Mouse (Mus musculus): ENCODE data around the gene Epb41l1.

DNA sequence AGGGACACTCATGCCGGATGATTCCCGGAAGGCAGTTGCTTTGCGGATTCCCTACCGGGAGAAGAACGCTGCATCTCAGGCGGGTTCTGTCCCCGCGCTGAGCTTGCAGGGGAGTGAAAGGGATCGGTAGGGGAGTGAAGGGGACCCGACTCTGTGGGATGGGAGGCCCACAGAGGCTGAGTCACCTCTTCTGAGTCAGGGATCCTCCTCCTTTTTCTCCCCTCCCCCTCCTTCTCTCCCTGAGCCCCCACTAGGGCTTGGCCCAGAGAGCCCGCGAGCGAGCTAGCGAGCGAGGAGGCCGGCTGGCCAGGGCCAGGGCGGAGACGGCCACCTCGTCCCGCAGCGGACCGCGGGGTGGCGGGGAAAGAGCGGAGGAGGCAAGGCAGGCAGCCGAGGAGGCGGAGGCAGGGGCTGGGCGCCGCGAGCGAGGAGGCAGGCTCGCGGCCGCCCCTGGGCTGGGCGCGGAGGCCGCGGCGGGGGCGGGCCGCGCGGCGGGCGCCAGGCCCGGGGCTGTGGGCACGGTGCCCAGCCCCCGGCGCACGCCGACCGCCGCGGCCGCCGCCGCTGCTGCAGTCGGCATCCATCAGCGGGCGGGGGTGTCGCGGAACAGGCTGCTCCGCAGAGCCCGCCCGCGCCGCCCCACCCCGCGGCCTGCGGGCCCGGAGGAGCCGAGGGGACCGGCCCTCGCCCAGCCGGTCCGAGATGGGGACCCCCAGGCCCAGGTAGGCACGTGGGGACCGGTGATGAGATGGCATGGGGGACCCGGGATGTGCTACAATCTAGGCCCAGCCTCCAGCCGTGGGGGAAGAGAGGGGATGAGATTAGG lies 54.8 kb downstream of the Epb41l1 start:
- TF ChIP-seq GATA1 (IDR thresholded peaks at IDR 0.05; ENCODE audit: borderline replicate concordance, low read length) (no peak), FLI1 (IDR thresholded peaks at IDR 0.05; ENCODE audit: low read length) (no peak)

All from megakaryocyte, embryonic 14.5 days (primary cell).